Mouse (Mus musculus): ENCODE measurements at regions not wholly inside any gene's neighbourhood (a gene's known extent, or its start where the extent isn't known, plus 50 kb on each side); places are given as distances from the start of the nearest gene placed in this dataset.
A peak's percentile ranks its signal among the peaks of the same experiment; 100 is the strongest.
"Not testable (repeated sequence)": the region's sequence is repeated elsewhere in the genome, so short reads cannot be mapped to it uniquely, and the experiment has no call there.

DNA sequence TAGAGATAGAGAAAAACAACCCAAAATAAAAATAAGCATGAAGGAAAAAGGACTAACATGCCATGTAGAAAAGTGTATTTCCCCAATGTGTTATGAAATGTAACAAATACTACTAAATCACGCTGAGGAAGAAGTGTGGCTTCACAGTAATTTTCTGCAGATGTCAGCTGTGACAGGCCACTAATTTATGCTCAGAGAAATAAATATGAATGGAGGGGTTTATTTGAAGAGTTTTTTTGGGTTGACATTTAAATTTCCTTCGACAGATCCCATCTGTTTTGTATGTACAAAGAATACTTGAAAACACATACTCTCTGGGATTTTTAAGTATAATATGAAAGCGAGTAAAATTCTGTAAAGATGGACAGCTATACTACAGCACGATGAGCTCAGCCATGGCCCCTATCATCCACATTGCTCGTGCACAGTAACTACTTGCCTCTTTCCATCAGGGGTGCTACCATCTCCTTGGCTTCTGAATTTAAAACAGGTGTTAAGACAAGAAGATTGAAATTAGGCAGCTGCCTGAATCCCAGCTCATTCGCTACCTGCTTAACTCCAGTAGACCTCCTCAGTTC, 605.1 kb downstream of the Gm4340 start:
- DNase-seq, result no peak

DNA sequence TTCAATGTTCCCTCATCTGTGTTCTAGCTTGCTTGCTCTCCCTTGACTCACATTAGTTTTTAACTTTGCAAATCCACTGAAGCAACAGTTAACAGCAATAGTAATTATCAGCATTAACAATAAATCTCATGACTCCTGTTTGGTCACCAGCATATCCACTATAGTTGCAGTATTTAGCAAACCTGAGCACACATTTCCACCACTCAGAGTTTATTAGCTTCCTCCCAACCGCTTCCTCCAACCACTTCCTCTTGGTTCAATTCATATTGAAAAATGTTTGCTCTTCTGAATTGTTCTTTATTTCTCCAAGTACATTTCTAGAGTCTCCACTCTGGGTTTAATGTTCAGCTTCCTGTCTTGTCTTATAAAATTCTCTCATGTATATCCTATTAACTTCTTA, 611.0 kb downstream of the Gm4340 start:
- no peak for DNase-seq

DNA sequence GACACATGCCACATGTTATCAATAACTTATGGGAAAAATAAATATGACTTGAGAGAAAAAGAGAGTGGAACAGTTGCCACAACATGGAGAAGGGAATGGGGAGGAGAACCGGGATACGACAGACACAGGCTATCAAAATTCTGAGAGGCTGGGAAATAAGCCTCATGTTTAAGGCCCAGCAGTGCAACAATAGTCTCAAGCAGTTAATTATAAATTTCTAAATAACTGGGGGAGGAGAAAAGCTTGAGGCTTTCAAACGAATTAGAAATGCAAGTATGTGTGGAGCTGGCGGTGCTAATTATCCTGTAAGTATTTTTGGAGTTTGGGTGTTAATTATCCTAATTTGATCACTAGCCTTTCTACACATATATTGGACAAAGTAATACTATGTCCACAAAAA, 624.4 kb downstream of the Gm4340 start:
- DNase-seq, result no peak

DNA sequence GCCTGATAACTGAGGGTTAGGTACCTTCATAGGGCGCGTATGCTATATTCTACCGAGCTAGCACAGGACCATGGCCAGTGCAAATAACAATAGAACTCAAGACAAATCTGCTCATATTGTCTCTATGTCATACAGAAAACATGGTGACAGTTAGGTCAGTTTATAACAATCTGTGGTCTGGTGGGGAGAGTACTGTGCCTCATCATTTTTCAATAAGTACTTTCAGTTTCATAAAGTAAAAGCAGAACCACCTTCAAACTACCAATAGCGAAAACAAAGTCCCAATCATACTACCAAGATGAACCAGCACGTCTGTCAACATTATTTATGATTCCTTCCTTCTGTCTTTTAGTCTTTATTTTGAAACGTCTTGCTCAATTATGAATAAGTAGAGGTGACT, 658.0 kb downstream of the Gm4340 start:
- no peak for DNase-seq

DNA sequence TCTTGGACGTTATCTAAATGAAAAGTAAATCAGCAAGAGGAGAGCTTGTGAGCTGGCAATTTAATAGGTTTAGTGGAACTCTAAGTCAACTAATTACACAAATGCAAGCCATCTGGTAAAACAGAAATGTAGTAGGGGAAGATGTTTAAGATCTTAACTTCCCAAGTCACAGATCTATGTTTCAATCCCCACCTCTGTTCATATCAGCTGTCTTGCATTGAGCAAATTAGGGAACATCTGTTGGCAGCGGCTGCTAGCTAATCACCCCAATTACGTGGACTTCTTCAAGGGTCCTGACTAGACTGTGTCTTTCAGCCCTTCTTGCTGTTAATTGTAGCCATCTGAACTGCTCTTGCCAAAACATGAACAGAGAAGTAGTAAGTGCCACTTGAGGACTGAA, 659.3 kb downstream of the Gm4340 start:
- no peak for DNase-seq

DNA sequence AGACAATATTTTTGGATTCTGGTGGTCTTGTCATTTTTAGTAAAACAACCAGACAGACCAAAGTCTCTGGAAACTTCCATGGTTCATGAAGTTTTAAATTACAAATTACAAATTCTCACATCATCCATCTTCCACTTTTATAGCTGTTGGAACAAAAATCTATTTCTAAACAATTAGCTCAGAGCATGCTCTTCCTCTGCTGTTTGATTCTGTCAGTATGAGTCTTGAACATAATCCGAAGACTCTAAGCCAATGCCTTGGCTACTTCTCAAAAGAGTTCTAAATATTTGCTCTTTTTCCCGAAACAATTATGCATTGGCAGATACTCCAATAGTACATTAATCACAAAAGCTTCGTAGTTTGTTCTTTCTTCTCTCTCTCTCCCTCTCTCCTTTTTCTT, 684.4 kb downstream of the Gm4340 start:
- no peak for DNase-seq

DNA sequence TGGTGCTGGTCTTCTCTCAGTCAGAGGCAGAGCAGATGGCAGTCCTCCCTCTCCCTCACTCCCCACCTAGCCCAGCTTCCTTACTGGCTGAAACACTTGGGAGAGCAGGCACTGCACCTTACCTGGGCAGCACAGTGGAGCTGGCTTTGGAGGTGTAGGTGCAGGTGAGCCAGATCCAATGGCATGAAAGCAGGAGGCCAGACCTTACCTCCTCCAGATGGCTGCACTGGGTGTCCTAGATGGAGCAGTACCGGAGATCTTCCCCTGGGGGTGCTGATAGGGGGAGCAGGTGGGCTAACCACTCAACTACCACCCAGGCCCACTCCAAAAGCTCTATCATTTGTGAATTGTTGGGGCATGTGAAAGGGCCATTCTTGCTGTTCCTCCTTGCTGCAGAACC, 660.0 kb downstream of the Tmtc2 start:
- DNase-seq, result peak in 1 of 2 experiments; percentile 2

DNA sequence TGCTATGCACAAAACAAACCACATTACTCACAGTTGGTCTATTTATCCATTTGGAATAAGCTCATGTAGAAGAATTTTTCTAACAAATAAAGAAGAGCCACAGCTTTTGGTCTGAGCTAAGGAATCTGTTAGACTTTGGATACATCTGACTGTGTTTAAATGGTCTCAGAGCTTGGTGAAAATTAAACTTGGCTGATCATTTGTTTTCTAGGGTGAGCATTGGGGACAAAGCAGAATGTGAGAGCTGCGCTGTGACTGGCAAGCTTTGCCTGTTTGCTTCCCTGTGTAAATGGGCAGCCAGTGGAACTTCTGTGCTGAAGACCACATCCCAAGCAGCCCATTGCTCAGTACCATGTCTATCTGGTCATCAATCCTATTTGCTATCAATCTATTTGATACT, 658.7 kb downstream of the Tmtc2 start:
- DNase-seq, result peak; percentile 22 to 38

DNA sequence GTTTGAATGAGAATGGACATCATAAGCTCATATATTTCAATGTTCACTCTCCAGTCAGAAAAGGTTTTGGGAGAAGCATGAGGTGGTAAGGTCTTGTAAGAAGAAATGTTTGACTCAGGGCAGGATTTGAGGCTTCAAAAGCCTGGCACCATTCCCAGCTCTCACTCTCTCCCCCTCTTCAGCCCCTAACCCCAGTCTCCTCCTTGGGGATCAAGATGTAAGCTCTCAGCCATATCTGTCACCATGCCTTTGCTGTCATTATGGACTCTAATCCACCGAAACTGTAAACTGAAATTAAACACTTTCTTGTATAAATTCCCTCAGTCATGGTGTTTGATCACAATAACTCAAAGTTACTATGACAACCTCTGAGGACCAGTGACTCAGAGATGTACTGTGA, 637.6 kb downstream of the Tmtc2 start:
- no peak for DNase-seq

DNA sequence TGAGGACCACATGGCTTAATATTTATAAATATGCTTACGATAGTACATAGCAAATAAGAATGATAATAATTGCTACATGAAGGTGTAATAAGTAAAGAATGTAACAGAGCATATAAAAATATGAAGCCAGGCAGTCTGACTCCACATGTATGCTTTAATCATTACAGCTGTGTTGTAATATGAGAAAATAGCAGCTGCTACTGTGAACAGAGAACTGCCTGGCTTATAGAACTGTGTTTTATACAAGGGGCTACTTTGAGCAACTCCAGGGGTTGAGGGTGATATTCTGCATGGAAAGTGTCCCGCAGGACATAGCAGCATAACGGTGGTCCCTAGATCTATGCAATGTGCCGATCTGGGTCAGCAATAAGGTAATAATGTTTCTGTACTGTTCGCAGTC, 627.9 kb downstream of the Tmtc2 start:
- no peak for DNase-seq

DNA sequence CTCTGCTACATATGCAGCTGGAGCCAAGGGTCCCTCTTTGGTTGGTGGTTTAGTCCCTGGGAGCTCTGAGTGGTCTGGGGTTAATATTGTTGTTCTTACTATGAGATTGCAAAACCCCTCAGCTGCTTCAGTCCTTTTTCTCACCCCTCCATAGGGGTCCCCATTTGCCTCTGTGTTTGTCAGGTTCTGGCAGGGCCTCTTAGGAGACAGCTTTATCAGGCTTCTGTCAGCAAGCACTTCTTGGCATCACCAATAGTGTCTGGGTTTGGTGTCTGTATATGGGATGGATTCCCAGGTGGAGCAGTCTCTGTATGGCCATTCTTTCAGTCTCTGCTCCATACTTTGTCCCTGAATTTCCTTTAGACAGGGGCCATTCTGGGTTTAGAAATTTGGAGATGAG, 625.4 kb downstream of the Tmtc2 start:
- not testable (repeated sequence) for DNase-seq

DNA sequence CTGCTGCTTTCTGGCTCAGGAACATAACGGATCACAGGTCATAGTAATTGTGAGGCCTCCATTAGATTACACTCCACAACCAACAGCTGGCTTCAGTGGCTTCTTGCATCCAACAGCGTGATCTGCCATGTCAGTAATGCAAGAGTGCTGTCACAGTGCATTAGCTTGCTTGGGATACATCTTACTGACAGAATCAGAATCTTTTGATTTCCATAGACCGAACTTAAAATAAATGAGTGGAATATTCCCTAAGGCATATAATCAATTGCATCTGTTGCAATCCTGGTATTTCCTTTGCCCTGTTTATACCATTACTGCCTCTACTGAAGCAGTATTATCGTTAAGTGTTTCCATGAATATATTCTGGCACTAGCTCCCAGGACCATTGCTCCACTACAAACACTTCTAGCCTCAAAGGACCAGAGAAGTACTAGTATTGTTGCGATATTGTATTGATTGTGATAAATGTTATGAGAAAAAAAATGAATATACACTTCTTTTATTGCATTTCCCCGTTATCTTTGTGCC, 605.8 kb downstream of the Tmtc2 start:
- no peak for DNase-seq
